Comparison of ENCODE assay signal across 8 mouse cellular contexts in the genomic region with DNA sequence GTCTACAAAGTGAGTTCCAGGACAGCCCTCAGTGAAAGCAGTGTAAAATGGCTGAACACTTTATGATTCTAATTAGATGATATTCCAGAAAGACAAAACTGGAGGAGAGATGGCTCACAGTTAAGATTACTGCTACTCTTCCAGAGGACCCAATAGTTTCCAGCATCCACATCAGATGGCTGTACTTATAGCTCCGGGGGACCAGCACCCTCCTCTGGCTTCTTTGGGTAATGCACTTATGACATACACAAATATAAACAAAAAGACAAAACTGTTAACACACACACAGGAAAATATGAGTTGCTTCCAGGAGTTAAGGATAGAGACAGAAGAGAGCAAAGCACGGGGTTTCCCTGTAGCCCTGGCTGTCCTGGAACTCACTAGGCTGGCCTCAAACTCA. TPM values are rescaled to one million over a fixed set of nuclear protein-coding genes. Genes with fewer than 3 reads are reported as not detected.
A peak's percentile ranks its signal among the peaks of the same experiment; 100 is the strongest.
DNase-seq lines count a peak whose midpoint lies in the region; ATAC-seq and TF ChIP-seq lines count a peak whose summit lies in the region.

No protein-coding gene starts in this region.

- no peak overlapping the region for H3K4me2 ChIP-seq in midbrain, postnatal 0 days (ENCODE audit: low read depth, low read length, poor library complexity, severe bottlenecking)

- no peaks in the 10 kb centered on the region for H3K9me3 ChIP-seq in midbrain, postnatal 0 days (ENCODE audit: low read length)
- H3K9me3 ChIP-seq in midbrain, embryonic 10.5 days (replicated peaks), result no peaks in the 10 kb centered on the region

- H3K4me1 ChIP-seq in midbrain, postnatal 0 days (ENCODE audit: insufficient read depth, low read length), result no peaks in the 10 kb centered on the region
- no peaks in the 10 kb centered on the region for H3K4me1 ChIP-seq in midbrain, embryonic 10.5 days

- WGBS in midbrain, postnatal 0 days, result 73% methylated on average over 2 of the region's 2 CpGs
- 82% methylated on average over 2 of the region's 2 CpGs for WGBS in midbrain, embryonic 10.5 days

- H3K36me3 ChIP-seq in midbrain, postnatal 0 days (ENCODE audit: insufficient read depth, low read length), result no peaks in the 10 kb centered on the region
- H3K36me3 ChIP-seq in midbrain, embryonic 10.5 days, result no peaks in the 10 kb centered on the region

- no peak for ATAC-seq in midbrain, postnatal 0 days (ENCODE audit: low FRiP score)
- peak; percentile 42; the same call in 1 of the 2 replicates for ATAC-seq in neutrophil, adult 5-6 weeks (ENCODE audit: extremely low read depth, insufficient number of reproducible peaks, low FRiP score, poor library complexity, severe bottlenecking)

- no peak overlapping the region for H3K4me3 ChIP-seq in midbrain, postnatal 0 days (ENCODE audit: low read depth, low read length)
- H3K4me3 ChIP-seq in midbrain, embryonic 10.5 days, result no peak overlapping the region

- TF ChIP-seq CTCF in midbrain, postnatal 0 days (IDR thresholded peaks at IDR 0.05), result peak; percentile 52

- peak; percentile 12 for DNase-seq in gastrocnemius, adult 18-20 months (ENCODE audit: low spot score)
- DNase-seq in gastrocnemius, postnatal 36 days, result no peak
- DNase-seq in midbrain, postnatal 0 days (ENCODE audit: low spot score), result no peak
- no peak for DNase-seq in midbrain, embryonic 10.5 days (ENCODE audit: low spot score)
- DNase-seq in adipocyte (ENCODE audit: low spot score), result peak; percentile 51
- no peak for DNase-seq in left cerebral cortex, postnatal 10 days (ENCODE audit: extremely low spot score in 1 of 2, low spot score in 2 of 2)
- DNase-seq in MN1 (ENCODE audit: low spot score), result no peak

- no peaks in the 10 kb centered on the region for H3K27me3 ChIP-seq in midbrain, postnatal 0 days (ENCODE audit: insufficient read depth, low read length)
- no peaks in the 10 kb centered on the region for H3K27me3 ChIP-seq in midbrain, embryonic 10.5 days (ENCODE audit: low read depth, poor library complexity, severe bottlenecking)

- H3K27ac ChIP-seq in midbrain, postnatal 0 days (ENCODE audit: low read depth, low read length), result no peak overlapping the region
- H3K27ac ChIP-seq in midbrain, embryonic 10.5 days (replicated peaks), result no peak overlapping the region

- no peak overlapping the region for H3K9ac ChIP-seq in midbrain, postnatal 0 days (replicated peaks; ENCODE audit: low read length, poor library complexity, severe bottlenecking)

- intact Hi-C loops in gastrocnemius, postnatal 36 days (cut with DNase I), result loop anchor here (5.0 kb wide), 1 partner anchor 52 kb away; no protein-coding TSS in a partner anchor
- intact Hi-C loops in left cerebral cortex, postnatal 10 days (cut with DNase I), result loop anchor here (5.0 kb wide), 1 partner anchor 108 kb away; no protein-coding TSS in a partner anchor

RNA-seq across cellular contexts. Expression of gene Mtf2, which starts 35.5 kb away (rescaled TPM):
- 10 to 100 TPM; 11.7 to 13.0 TPM for total RNA-seq in gastrocnemius, adult 18-20 months (2021)
- 10 to 100 TPM in 1 of 2 experiments, 1 to 10 TPM in 1; 7.9 to 11.3 TPM for total RNA-seq in gastrocnemius, postnatal 36 days (2021)
- 57.9 and 60.0 TPM in 2 replicates for total RNA-seq in midbrain, postnatal 0 days (2014; rRNA removed)
- polyA plus RNA-seq in midbrain, postnatal 0 days (2015; fragmentation: Nextera tagmentation; extraction: Ambion mirVana), result 54.7 and 55.0 TPM in 2 replicates
- 136 and 146 TPM in 2 replicates for polyA plus RNA-seq in midbrain, embryonic 10.5 days (2016; fragmentation: Nextera tagmentation; extraction: Ambion mirVana)
- total RNA-seq in neutrophil, adult 5-6 weeks (2017), result 72.9 and 85.4 TPM in 2 replicates
- 10 to 100 TPM; 59.3 to 60.0 TPM for total RNA-seq in left cerebral cortex, postnatal 10 days (2021)

RNA-seq across cellular contexts. Expression of gene Fam69a, which starts 43.1 kb away (rescaled TPM):
- total RNA-seq in gastrocnemius, adult 18-20 months (2021), result 10 to 100 TPM; 20.2 to 29.6 TPM
- total RNA-seq in gastrocnemius, postnatal 36 days (2021), result 10 to 100 TPM; 21.8 to 23.6 TPM
- 16.2 and 24.6 TPM in 2 replicates for total RNA-seq in midbrain, postnatal 0 days (2014; rRNA removed)
- 77.4 and 79.7 TPM in 2 replicates for polyA plus RNA-seq in midbrain, postnatal 0 days (2015; fragmentation: Nextera tagmentation; extraction: Ambion mirVana)
- 18.3 and 21.5 TPM in 2 replicates for polyA plus RNA-seq in midbrain, embryonic 10.5 days (2016; fragmentation: Nextera tagmentation; extraction: Ambion mirVana)
- total RNA-seq in neutrophil, adult 5-6 weeks (2017), result 39.3 and 44.8 TPM in 2 replicates
- total RNA-seq in left cerebral cortex, postnatal 10 days (2021), result 10 to 100 TPM; 55.3 to 60.5 TPM

Comparison
In these comparisons a context has a peak if more than half of its experiments do, and no peak if none do; other contexts are left out.
1. DNase-seq: peak in gastrocnemius, adult 18-20 months (single experiment) and adipocyte (single experiment); none in gastrocnemius, postnatal 36 days (0 of 2), midbrain, postnatal 0 days (single experiment), midbrain, embryonic 10.5 days (single experiment), left cerebral cortex, postnatal 10 days (0 of 2) and MN1 (single experiment).